Mouse (Mus musculus): ENCODE results near the gene Abt1. TPM values are rescaled to one million over a fixed set of nuclear protein-coding genes. Genes with fewer than 3 reads are reported as not detected.
A peak's percentile ranks its signal among the peaks of the same experiment; 100 is the strongest.

Gene Abt1
- total RNA-seq, 2 experiments from 2014 or later, result 8.3 to 8.9 TPM

GRCm38 (mm10) chr13:23445156-23445555, 21.5 kb upstream of the Abt1 start:
- intact Hi-C loops (cut with DNase I), result loop anchor here (5.0 kb wide), 3 partner anchors 1418 to 1733 kb away; no protein-coding TSS in a partner anchor
- no peak for DNase-seq (ENCODE audit: low spot score in 2 of 2)

- intact Hi-C loops (cut with DNase I), result no loop called here
- no peak for DNase-seq (ENCODE audit: low spot score in 2 of 2)
These were observed 20.8 kb upstream of the Abt1 start for GRCm38 (mm10) chr13:23444451-23444850.

GRCm38 (mm10) chr13:23439901-23440300, 16.2 kb upstream of the Abt1 start:
- intact Hi-C loops (cut with DNase I), result loop anchor here (10.0 kb wide), 1 partner anchor 325 kb away; the partner anchor contains the start of genes Hist1h1a, Hist1h3a, Hist1h4a and Trim38
- DNase-seq (ENCODE audit: low spot score in 2 of 2), result no peak

DNA sequence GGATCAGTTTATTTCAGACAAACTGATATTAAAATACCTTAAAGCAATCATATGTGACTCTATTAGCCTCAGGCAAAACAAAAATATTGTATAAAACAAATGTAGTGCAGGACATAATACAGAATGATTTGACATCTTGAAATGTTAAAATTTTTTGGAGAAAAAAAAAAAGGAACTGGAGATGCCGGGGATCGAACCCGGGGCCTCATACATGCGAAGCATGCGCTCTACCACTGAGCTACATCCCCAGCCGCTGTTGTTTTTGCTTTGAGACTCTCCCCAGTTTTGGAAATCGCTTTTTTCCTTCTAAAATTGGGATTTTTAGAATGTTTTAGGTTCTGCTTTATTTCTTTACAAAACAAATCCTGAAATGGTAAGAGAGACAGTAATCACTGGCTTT, 14.9 kb upstream of the Abt1 start:
- intact Hi-C loops (cut with DNase I), result loop anchor here (10.0 kb wide), 1 partner anchor 326 kb away; the partner anchor contains the start of genes Hist1h1a, Hist1h3a, Hist1h4a and Trim38
- DNase-seq (ENCODE audit: low spot score in 2 of 2), result peak in 1 of 2 experiments; percentile 63

GRCm38 (mm10) chr13:23437908-23438307, 14.2 kb upstream of the Abt1 start:
- peak; percentile 94 to 96 for DNase-seq (ENCODE audit: low spot score in 2 of 2)
- intact Hi-C loops (cut with DNase I), result loop anchor here (1.0 to 10.0 kb wide), 2 partner anchors 79 to 327 kb away; partner anchors contain the start of genes Hist1h1a, Hist1h3a, Hist1h4a and Trim38

DNA sequence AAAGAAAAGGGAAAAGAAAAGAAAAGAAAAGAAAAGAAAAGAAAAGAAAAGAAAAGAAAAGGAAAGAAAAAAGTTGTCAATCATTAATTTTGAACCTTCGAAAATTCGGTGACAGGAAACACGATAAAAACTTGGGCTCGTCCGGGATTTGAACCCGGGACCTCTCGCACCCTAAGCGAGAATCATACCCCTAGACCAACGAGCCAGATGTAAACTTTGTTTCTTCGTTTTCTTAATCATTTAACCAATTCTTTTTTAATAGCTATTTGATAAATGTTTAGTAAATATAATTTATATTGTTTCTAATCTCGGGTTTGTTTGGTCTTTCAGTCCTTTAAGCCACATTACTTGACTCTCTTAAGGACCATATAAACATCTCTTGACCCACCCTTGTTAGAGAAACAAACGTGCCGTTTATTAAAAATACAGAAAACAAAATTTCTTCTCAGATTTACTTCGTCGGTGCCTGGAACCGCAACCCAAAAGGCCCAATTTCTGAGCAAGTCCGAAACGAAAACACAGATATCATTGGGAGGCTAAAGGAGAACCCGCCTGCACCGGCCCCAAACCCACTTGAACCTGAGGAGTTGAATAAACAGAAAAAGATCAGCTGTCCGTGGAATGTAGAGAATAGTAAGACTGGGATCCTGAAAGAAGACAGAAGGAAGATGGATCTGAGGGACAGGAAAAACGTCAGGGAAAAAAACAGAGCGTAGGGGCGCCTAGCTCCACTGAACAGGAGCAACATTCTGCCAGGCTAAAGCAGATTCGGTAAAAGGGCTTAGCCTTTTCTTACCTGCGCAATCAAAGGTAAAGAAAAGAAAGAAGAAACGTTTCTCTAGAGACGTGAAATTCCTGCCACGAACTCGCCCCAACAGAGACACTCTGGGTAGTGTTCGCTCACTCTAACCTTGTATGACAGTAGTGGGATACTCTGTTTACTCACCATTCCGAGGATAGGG, 13.5 kb upstream of the Abt1 start:
- DNase-seq (ENCODE audit: low spot score in 2 of 2), result peak; percentile 56 to 59
- intact Hi-C loops (cut with DNase I), result loop anchor here (1.0 to 10.0 kb wide), 2 partner anchors 80 to 328 kb away; partner anchors contain the start of genes Hist1h1a, Hist1h3a, Hist1h4a and Trim38

DNA sequence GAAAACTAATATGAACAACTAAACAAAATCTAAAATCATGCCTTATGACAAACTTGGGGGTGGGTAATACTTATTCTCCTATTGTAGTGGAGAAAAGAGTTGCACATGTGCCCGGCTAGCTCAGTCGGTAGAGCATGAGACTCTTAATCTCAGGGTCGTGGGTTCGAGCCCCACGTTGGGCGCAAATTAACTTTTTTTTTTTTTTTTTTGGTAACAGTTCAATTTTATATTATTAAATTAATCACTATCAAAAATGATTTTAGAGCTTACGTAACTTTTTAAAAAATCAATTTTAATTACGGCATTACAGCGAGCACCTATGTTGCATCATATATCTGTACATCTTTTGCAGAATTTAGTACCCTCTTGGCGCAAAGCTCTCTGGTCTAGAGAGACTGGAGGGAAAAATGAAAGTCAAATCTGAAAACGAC, 12.6 kb upstream of the Abt1 start:
- intact Hi-C loops (cut with DNase I), result loop anchor here (10.0 kb wide), 1 partner anchor 329 kb away; the partner anchor contains the start of genes Hist1h1a, Hist1h3a, Hist1h4a and Trim38
- DNase-seq (ENCODE audit: low spot score in 2 of 2), result peak; percentile 50 to 70

DNA sequence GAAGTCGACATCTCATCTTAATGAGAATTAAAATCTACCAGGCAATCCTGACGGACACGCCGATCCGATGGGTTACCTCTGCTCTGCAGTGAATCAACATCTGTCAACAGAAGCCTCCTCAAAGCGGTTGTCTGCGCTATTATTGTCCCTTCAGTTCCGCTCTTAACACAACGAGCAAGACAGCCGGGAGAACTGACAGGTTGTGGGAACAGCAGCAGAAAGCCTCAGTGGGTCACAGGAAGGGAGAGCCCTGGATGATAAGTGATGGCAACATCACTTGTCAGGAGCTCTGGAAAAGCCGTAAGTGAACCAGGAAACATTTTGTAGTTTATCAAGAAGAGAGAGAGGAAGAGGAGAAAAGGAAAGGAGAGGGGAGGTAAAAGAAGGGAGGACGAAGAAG, 12.0 kb upstream of the Abt1 start:
- intact Hi-C loops (cut with DNase I), result loop anchor here (10.0 kb wide), 1 partner anchor 329 kb away; the partner anchor contains the start of genes Hist1h1a, Hist1h3a, Hist1h4a and Trim38
- peak in 1 of 2 experiments; percentile 50 for DNase-seq (ENCODE audit: low spot score in 2 of 2)

- no peak for DNase-seq (ENCODE audit: low spot score in 2 of 2)
These were observed 11.6 kb upstream of the Abt1 start for GRCm38 (mm10) chr13:23435241-23435640.

DNA sequence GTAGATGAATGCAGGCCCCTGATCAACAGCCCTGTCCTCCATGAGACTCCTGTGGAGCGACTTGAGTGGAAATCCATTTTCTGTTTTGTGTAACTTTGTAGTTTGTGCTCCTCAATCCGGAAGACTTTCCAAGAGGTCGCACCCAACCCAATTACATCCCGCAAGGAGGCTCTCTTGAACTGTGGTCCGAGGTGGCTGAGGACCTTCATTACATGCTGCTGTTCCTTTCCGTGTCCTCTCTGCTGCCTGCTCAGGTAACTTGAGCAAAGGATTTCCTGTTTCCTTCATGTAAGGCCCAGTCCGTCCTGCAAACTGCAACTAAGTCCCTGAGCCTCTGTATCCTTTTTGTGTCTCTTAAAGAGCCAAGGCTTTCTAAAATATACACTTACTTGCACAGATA, 10.8 kb upstream of the Abt1 start:
- intact Hi-C loops (cut with DNase I), result loop anchor here (5.0 to 10.0 kb wide), 2 partner anchors 330 to 1407 kb away; partner anchors contain the start of genes Hist1h1a, Hist1h3a, Hist1h4a and Trim38
- DNase-seq (ENCODE audit: low spot score in 2 of 2), result no peak

More at GRCm38 (mm10) chr13:23435241-23435640, 11.6 kb upstream of the Abt1 start:
- intact Hi-C loops (cut with DNase I), result loop anchor here (10.0 kb wide), 1 partner anchor 330 kb away; the partner anchor contains the start of genes Hist1h1a, Hist1h3a, Hist1h4a and Trim38

- intact Hi-C loops (cut with DNase I), result loop anchor here (5.0 to 10.0 kb wide), 2 partner anchors 331 to 1406 kb away; partner anchors contain the start of genes Hist1h1a, Hist1h3a, Hist1h4a and Trim38
- no peak for DNase-seq (ENCODE audit: low spot score in 2 of 2)
These were observed 10.1 kb upstream of the Abt1 start for GRCm38 (mm10) chr13:23433801-23434200.

DNA sequence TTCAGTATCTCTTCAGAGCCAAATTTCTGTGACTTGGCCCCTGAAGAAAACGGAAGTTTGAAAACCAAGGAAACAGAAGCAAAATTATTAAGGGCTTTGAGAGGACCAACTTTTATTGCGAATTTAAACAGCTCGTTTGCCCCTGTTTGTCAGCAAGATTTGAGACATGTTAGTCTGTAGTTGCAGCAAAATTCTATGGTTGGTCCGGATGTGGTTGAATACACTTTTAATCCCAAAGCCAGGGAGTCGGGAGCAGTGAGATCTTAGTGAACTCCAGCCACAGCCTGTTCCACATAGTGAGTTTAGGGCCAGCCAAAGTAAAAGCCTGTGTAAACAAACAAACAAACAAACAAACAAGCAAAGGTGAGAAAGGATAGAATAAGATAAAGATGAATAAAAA, 9.5 kb upstream of the Abt1 start:
- DNase-seq (ENCODE audit: low spot score in 2 of 2), result no peak
- intact Hi-C loops (cut with DNase I), result loop anchor here (5.0 to 10.0 kb wide), 2 partner anchors 332 to 1406 kb away; partner anchors contain the start of genes Hist1h1a, Hist1h3a, Hist1h4a and Trim38

- peak; percentile 95 to 98 for DNase-seq (ENCODE audit: low spot score in 2 of 2)
- intact Hi-C loops (cut with DNase I), result loop anchor here (5.0 to 10.0 kb wide), 2 partner anchors 332 to 1405 kb away; partner anchors contain the start of genes Hist1h1a, Hist1h3a, Hist1h4a and Trim38
These were observed 9.0 kb upstream of the Abt1 start for GRCm38 (mm10) chr13:23432562-23433201.

- DNase-seq (ENCODE audit: low spot score in 2 of 2), result peak; percentile 88 to 93
- intact Hi-C loops (cut with DNase I), result loop anchor here (2.0 to 10.0 kb wide), 3 partner anchors 15 to 1404 kb away; partner anchors contain the start of genes Hist1h1a, Hist1h3a, Hist1h4a and Trim38
These were observed 7.7 kb upstream of the Abt1 start for GRCm38 (mm10) chr13:23431351-23431771.

DNA sequence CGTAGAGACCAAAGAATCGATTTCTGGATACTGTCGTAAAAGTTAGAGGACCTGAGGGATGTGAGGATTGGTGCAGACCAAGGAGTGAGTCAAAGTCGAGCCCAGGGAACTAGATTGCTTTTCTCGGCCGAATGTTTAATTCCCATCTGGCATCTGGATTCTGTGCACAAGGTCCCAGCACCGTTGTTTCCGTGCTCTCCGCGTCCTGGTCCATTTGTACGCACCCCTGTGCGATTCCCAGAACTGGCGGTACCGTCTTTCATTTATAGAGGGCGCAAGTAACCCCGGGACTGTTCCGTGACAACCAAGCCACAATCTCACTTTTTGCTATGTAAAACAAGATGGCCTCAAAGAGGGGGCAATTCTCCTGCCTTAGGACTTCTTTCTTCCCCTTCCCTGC, 7.1 kb upstream of the Abt1 start:
- intact Hi-C loops (cut with DNase I), result loop anchor here (2.0 to 10.0 kb wide), 3 partner anchors 16 to 1403 kb away; partner anchors contain the start of genes Hist1h1a, Hist1h3a, Hist1h4a and Trim38
- peak; percentile 80 to 88 for DNase-seq (ENCODE audit: low spot score in 2 of 2)

- DNase-seq (ENCODE audit: low spot score in 2 of 2), result no peak
- intact Hi-C loops (cut with DNase I), result loop anchor here (2.0 to 10.0 kb wide), 3 partner anchors 17 to 1403 kb away; partner anchors contain the start of genes Hist1h1a, Hist1h3a, Hist1h4a and Trim38
These were observed 6.2 kb upstream of the Abt1 start for GRCm38 (mm10) chr13:23429771-23430380.

DNA sequence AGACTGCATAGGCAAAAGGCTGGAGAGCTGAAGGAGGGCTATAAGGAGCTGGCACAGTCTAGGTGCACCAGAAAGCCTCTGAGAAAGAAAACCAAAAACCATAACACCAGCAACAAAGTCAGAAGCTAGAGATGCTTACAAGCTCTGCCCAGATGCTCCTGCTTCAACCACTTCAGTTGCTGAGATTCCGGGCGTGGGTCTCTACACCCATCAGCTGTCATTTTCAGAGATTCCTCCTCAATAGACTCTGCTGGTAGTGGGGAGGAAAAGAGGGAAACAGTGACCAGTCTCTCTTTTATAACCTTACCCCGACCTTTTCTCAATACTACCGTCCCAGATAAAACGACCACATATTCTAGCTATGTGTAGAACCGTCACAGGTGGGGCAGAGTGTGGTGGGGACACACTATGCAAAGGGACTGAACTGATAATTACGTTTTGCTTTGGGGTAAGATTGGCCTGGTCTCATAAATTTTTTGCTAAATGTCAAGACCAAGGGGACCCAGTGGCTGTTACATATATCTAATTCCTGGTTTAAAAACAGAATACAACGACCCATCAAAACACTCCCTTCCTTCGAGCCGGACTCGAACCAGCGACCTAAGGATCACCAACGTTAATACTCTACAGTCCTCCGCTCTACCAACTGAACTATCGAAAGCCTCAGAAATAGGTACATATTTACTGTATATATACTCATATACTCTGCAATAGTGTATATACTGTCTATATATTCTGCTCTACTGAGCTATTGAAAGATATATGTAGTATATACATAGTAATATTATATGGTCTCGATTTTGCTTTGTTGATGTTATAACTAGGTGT, 4.7 kb upstream of the Abt1 start:
- intact Hi-C loops (cut with DNase I), result no loop called here

More for the DNA sequence above, 4.7 kb upstream of the Abt1 start:
- no peak for DNase-seq (ENCODE audit: low spot score in 2 of 2)

Measured in left cerebral cortex, postnatal 25 days (tissue).